Mouse (Mus musculus): Measurements from ENCODE around the gene Ttc39a.

The Ttc39a gene

DNA sequence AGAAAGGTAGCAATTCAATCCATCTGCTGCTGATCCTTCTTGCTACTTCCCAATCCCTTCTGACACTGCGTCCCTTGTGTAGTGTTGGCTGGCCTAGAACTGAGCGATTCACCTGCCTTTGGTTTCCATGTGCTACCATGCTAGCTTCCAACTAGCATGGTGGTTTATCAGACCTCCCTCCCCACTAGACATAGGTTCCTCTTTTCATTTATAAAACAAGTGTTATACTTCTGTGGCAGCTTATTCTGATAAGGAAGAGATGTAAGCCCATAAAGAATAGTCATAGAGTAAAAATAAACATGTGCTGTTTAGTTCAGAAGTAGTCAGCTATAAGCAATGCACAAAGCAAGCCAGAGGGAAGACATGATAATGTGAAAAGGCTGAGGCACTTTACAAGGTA, 42.1 kb downstream of the Ttc39a start:
- no peak for DNase-seq (ENCODE audit: inconsistent age in 2 of 2, low spot score in 1 of 2)

DNA sequence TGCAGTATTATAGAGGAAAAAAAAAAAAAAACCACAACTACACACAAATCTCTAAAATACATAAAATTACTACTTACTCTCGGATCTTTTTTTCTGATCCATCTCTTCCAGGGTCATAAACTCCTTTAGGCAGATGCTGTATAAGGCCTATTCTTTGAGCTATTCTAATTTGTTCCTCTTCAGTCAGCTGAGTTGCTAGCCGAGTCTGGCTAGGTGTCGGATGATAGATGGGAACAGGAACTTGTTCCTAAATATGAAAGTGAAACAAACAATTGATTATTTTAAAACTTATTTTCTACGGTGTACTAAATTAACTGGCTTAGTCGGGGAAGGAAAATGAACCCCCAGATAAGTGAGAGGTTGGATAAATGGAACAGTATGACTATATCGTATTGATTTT, 50.4 kb downstream of the Ttc39a start:
- no peak for DNase-seq (ENCODE audit: inconsistent age in 2 of 2, low spot score in 1 of 2)

DNA sequence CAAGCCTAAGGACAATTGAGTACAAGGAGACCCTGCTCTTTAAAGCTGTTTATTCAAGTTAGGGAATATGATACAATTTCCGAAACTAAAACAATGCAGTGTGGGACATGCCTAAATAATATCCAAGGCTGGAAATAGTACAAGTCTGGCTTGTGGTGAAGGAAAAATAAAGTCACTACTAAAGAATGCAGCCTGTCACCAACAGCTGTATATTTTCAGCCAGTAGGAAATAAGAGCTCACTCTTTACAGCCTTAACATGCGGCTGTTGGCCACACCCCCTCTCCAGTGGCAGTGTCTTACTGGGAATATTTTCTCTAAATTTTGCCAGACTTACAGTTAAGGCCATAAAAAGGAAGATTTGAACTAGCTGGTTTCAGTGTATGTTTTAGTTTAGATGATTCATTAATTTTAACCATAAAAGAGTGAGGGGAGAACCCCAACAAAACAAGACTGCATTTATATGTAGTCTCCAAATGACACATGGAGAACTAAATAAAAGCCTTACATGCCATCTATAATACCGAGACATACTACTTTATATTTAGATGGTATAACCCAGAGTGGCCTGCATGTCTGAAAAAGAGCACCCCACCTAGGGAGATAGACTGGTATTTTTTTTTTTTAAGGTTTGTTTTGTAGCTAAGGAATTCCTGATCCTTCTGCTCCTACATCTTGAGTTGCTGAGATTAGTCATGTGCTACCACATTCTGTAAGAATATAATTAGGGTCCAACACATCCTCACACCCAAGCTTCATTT, 54.2 kb downstream of the Ttc39a start:
- DNase-seq (ENCODE audit: inconsistent age in 2 of 2, low spot score in 1 of 2): no peak

DNA sequence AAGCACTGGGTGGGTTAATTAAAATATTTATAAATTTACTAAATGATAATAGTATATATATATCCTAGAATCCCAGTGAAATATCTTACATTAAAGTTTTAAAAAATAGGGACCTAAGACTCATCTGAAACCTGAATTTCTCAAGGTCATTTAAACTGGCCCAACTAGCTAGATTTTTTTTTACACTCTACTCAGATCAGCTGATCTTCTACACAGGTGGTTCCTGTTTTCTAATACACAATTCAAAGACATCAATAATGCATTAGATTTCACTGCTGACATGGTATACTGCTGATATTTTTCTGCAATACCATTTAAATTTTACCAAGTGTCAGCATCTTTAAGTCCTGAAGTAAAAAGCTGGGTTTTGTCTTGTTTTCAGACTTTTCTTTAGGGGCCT, 57.5 kb downstream of the Ttc39a start:
- no peak for DNase-seq (ENCODE audit: inconsistent age in 2 of 2, low spot score in 1 of 2)

DNA sequence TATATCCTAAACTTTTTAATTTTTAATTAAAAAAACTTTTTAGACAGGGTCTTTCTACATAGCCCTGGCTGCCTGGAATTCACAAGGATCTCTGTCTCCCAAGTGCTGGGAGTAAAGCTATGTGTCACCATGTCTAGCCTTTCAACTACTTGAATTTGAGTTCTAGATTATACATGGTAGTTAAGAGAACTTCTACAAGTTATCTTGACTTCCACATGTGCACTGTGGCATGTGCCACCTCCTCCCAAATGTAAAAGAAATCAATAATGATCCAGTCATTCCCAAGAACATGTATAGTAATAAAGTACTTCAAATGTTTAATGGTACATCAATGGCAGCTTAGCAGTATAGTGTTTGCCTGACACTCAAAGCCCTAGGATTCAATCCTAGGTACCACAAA, 61.3 kb downstream of the Ttc39a start:
- no peak for DNase-seq (ENCODE audit: inconsistent age in 2 of 2, low spot score in 1 of 2)

DNA sequence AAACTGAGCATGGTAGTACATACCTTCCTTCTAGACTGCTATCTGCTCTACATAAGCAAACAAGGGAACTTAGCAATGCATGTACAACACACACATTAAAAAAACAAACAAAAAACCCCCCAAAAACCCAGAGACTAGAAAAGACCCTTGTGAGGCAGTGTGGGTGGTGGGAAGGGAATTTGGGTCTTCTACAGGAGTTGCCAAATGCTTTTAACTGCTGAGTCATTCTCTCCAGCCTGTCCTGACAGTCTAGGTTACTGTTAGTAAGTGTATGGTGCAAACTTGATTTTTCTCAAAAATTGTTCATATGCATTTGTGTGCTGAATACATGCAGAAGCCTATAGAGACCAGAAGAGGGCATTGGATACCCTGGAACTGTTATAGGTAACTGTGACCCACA, 65.2 kb downstream of the Ttc39a start:
- DNase-seq (ENCODE audit: inconsistent age in 2 of 2, low spot score in 1 of 2): peak in 1 of 2 experiments; percentile 78

DNA sequence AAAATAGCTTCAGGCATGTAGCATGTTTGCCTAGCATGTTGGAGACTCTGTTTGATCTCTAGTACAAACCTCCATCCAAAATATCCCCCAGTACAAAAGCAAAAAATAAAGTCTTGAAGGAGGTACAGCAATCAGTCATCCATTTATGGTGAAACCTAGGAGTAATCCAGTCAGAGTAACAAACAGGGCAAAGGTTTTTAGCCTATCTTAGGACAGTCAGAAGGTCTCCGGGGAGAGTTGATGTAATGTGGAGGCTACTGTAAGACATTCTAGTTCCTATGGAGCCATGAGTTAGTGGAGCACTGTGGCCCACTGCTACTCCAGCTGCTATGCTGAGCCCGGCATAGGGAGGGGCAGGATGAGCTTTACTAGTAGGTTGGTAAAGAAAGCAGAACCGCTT, 66.1 kb downstream of the Ttc39a start:
- DNase-seq (ENCODE audit: inconsistent age in 2 of 2, low spot score in 1 of 2): no peak

DNA sequence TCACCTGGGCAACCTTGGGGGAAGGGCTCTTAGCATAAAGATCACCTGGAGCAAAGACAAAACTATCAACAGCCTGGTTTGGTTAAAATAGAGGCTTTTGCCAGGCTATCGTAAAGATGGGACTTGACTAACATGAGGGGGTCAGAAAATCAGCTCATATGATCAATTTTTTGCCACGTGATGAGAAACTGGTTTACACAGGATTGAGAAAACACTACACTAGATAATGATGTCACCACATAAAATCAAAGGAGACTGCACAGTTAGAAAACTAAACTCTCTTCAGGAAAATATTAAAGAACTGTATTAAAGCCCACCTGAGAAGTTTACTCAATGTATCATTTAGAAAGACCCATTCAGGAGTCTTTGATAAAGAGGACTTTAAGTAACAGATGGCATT, 68.7 kb downstream of the Ttc39a start:
- DNase-seq (ENCODE audit: inconsistent age in 2 of 2, low spot score in 1 of 2): no peak

DNA sequence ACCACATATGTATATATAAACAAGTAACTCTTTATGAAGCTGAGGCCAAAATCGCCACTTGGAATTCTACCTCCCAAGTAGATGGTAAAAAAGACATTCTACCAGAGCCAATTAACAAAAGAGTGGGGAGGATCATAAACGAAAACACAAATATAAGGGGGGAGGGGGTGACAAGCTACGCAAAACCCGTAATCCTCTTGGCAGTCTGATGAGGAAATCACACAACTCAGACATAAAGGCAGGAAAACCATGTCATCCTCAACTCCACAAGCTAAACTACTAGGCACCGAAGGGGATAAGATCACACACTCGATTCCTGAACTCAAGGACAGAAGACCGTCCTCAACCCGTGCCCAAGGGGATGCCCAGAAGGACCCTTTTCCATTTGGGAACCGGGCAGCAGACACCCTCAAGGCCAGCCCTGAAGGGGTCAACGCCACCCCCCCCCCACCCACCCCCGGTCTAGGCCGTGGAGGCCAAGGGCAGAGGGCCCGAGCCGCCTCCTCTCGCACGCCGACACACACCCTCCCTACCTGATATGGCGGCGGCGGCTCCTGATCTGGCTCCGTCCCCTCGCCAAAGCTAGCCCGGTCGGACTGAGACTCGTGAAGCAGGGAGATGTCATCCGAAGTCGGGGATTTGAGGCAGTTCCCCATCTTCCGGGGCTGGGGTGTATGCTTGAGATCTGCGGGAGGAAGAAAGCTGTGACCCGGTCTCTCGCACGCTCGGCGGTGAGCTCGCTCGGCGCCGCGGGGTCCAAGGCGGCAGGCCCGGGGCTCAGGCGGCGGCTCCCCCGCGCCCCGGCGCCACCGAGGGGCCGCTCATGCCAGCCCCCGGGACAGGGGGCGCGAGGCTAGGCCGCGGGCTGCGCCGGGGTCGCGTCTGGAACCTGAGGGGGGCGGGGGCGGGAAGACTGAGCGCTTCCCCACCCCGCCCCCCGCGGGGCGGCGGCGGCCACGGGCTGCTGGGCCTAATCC, 69.4 kb downstream of the Ttc39a start:
- DNase-seq (ENCODE audit: inconsistent age in 2 of 2, low spot score in 1 of 2): peak; percentile 68 to 88

DNA sequence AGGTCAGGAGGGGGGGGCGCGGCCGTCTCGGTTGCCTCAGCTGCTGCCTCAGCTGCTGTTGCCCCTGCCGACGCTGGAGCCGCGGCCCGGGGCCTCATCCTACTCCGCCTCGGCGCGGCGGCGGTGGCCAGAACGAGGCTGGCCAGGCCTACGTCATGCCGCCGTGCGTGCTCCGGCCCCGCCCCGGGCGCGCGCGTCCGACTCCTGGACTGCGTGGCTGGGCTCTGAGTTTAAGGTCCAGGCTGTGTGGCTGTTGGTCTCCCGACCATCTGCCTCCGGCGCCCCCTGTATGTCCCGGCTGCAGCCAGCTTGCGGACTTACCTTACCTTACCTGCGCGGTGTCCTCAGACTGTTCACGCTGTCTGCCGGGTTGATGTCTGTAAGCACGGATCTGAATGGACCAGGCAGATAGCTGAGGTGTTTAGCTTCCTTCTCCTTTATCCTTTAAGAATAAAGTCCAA, 70.2 kb downstream of the Ttc39a start:
- DNase-seq (ENCODE audit: inconsistent age in 2 of 2, low spot score in 1 of 2): peak; percentile 93 to 97

DNA sequence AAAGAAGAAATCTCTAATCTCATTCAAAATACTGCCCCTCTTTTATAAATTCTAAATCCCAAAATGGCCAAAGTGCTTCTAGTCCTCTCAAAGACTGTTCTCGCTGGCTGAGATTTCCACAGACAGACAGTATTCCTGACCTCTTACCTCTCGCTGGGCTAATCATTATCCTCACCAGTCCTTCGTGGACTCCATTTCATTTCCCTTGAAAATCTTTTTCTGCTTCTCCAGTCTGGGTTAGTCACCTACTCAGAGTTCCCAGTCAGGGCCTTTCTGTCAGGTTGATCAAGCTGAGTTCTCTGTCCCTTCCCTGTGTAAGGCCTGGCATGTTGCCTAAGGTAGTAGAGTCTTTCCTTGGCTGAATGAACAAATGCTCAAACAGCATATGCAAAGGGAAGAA, 71.0 kb downstream of the Ttc39a start:
- peak in 1 of 2 experiments; percentile 29 for DNase-seq (ENCODE audit: inconsistent age in 2 of 2, low spot score in 1 of 2)

DNA sequence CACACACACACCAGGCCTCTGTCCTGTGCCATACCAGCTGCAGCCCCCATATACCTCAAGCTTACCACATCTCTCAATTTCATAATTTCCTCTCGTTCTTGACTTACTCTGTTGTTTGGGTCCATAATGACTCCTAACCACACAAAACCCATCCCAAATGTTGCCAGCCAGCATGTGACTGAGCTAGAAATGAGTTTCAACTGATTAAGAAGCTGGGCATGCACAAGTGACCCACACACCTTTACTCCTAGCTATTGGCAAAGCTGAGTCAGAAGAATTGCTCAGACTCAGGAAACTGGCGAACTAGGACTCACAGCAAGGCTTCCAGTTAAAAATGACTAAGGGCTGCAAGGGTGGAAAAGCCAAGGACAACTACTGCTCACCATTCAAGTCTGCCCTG, 75.0 kb downstream of the Ttc39a start:
- DNase-seq (ENCODE audit: inconsistent age in 2 of 2, low spot score in 1 of 2): peak; percentile 73 to 87

DNA sequence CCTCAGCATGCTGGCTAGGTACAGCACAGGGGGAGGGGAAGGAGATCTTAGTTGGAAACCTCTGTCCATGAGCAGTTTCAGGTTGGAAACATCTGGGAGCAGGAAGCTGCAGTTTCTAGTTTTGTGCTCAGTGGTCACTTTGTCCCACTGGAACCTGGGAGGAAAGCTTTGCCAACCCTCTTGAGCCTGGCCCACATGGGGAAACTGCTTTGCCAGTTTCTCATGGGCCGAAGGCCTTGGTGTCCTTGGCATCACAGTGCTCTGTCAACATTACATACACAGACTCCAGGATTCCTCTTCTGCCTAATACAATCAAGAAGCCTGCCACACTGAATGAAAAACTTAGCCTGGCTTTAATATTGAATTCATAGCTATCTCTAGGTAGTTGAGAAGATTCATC, 76.3 kb downstream of the Ttc39a start:
- peak; percentile 61 to 86 for DNase-seq (ENCODE audit: inconsistent age in 2 of 2, low spot score in 1 of 2)

DNA sequence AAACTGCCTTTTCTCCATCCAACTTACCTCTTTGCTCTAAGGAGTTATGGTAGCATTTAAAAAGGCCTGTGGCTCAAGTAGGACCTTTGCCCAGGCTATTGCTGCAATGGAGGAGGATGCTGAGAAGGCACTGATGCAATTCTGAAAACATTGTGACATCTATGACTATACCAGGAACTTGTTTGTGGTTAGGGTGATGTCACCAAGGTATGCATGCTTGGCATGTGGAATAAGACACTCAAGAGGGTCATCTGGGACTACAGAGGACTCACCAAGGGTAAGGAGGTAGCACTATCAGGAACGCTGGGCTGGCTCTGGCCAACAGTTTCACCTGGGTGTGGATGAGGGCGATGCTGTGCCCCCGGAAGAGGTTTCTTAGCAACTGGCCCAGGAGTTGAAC, 78.2 kb downstream of the Ttc39a start, which contains the start of gene Rnf11:
Rnf11 (minus strand) TSS at position 108 of the 400 bp plus-strand sequence.
- peak in 1 of 2 experiments; percentile 73 for DNase-seq (ENCODE audit: inconsistent age in 2 of 2, low spot score in 1 of 2)

DNA sequence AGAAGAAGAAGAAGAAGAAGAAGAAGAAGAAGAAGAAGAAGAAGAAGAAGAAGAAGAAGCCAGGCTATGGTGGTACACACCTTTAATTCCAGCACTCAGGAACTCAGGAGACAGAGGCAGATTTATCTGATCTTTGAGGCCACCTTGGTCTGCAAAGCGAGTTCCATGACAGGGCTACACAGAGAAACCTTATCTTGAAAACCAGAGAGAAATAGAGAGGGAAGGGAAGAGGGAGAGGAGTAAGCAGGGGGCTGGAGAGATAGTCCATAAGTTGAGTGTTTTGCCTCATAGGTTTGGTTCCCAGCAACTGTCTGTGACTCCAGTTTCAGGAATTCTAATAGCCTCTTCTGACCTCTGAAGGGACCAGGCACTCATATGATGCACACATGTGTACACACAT, 82.4 kb downstream of the Ttc39a start:
- no peak for DNase-seq (ENCODE audit: inconsistent age in 2 of 2, low spot score in 1 of 2)

DNA sequence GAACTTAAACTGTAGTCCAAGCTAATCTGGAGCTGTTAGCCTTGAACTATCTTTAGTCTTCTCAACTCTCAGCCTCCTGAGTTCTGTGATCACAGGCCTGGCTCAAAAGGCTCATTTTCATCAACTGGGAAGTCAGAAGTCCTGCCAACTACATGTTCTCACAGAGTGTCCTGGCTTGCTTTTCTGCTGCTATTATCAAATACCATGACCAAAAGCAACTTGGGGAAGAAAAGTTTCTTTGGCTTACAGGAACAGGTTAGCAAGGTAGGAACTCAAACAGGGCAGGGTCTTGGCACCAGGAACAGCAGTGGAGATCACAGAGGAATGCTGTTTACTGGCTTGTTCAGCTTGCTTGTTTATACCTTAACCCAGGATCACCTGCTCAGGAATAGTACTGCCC, 87.2 kb downstream of the Ttc39a start:
- DNase-seq (ENCODE audit: inconsistent age in 2 of 2, low spot score in 1 of 2): peak in 1 of 2 experiments; percentile 55

All from adrenal gland, adult (tissue).